Mouse (Mus musculus) adrenal gland (tissue): Measurements from ENCODE around the gene Fam118b.

Source experiments
- intact Hi-C: fragments of 180-260 bp; cut with DNase I; formaldehyde crosslinking; loops from one replicate; pipeline ENCODE4 v1.15.1; 2025

The Fam118b gene

DNA sequence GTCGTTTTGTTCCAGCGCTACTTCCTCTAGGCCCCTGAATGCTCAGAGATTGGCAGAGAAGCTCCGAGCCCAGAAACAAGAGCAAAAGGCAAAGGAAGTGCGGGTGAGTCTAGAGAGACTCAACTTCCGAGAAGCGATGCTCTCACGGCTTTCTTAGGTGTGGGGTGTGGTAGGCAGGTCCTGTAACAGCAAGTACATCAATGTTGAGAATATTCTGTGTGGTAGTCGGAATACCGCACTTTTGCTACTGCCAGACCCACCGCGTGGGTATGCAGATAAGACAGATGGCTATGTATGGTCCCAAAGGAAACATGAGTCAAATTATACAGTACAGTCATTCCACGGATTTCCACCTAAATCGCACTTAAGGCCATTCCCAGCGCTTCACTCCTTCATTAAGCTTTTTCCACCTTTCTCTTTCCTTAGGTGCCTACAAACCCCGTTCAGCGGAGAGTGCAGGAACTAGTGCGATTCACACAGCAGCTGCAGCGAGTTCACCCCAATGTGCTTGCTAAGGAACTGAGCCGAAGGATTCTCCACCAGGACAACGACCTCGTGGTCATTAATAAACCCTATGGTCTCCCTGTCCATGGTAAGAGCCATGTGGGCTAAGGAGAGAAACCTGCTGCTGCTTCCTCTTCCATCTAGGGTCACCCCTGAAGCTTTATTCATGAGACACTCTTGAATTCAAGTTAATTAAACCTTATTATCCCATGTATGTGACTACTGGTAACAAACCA lies 541 bp upstream of the Fam118b start:
- intact Hi-C loops: loop anchor here (5.0 kb wide), 1 partner anchor 56 kb away; the partner anchor contains the start of gene Foxred1

DNA sequence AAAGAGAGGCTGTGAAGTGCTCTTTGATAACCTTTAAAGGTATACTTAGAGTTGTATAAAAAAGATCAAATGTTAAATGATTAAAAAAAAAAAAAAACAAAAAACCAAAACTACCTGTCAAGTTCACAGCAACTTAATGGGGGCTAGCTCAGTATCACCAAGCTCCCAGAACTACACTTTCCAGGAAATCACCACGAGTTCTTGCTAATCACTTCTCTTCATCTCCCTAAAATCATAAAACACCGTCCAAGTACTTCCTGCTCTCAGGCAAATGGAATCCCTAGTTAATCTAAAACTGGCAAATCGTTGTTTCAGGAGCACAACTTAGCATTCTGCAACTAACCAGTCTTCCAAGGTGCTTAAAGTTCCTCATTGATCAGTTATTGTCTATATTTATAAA lies 3.1 kb downstream of the Fam118b start:
- intact Hi-C loops: no loop called here

DNA sequence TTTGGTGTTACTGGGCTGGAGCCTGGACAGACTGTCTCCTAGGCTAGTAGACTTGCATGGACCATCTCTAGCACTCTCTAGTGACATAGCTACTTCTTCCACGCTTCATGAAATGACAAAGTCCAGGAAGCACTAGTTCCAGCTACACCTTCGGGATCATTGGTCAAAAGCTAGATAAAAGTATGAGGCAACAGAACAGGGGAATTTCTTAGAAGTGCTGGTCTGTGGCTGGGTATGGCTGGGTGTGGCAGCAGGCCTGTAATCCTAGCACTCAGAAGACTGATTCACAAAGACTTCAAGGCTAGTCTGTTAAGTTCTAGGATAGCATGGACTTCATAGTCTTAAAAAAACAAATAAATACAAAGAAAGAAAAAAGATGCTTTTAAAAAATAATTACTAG lies 4.2 kb downstream of the Fam118b start:
- intact Hi-C loops: no loop called here

DNA sequence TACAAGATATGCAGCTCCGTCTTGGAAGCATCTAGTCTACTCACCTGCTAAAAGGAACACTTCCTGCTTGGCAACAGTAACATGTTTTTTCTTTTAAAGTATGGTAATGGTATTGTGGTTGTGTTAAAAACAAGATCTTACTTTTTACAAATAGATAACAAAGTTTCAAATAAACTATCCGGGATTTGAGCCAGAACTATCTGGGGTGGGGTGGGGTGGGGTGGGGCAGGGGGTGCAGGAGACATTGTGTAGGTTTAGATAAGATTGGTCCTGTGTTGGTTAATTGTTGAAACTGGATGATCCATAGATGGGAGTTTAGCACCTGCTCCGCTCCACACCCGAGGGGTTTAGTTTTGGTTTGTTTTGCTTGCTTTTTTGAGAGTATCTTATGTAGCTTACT lies 5.2 kb downstream of the Fam118b start:
- intact Hi-C loops: no loop called here

DNA sequence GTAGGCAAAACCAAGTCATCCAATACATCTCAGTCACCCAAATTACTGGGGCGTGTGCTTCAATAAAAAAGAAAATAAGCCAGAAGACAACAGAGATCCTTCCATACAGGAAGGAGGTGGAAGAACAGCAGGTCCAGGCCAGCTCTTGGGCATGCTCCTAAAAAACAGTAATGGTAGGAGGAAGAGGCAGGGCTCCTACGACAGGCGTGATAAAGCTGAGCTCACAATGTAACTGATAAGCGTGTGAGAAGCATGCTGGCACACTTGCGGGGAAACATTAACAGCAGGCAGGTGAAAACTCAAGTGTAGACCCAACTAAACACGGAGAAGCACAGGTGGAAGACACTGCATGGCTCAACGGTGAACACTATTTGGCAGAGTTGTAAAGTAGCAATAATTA lies 10.2 kb downstream of the Fam118b start:
- intact Hi-C loops: no loop called here

DNA sequence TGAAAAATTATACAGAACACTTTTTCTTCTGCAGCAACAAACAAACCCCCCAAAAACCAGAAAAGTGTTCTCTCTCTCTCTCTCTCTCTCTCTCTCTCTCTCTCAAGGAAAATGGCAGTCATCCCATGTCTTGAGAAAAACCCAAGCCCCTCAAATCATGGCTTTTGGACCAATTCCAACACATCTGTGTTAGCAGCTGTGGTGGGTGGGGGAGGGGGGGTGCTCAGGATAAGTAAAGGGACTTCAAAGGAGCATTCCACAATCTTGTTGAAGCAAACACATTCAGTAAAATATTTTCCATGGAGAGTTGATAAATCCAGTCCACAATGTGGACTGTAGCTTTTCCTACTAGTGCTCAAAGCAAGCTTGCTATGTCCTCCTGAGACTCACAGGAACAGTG lies 18.1 kb downstream of the Fam118b start:
- intact Hi-C loops: no loop called here

DNA sequence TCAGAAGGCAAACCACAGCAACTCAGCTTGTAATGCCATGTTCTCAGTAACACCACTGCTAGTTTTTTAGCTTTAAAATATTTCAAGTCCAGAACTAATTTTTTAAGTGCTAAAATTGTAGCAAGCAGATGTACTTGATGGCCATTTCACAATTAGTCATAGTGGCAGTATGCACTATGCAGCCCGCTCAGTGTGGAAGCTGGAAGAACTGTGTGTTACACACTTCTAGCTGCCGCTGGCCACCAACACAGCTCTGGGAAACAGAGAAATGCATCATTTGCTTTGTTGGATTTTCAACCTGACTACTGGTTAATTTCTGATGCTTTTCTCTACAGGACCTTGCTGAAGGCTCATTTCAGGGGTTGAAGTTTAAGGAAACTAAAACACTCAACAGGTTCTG lies 20.2 kb downstream of the Fam118b start:
- intact Hi-C loops: no loop called here

DNA sequence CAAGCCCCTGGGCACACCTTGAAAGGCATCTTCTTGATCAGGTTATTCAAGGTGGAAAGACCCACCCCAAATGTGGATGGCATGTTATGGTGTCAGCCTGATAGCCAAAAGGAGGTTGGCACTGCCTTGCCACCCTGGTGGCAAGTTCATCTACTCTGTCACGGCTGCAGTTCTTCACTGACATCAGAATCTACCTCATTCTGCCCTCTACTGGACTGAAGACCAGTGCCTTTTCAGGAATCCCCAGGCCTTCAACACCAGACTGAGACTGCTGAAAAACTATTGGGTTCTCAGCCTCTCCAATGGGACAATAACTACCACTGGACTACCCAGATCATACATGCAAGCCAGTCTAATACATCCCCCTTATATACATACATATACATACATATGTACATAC lies 27.9 kb downstream of the Fam118b start:
- intact Hi-C loops: no loop called here

DNA sequence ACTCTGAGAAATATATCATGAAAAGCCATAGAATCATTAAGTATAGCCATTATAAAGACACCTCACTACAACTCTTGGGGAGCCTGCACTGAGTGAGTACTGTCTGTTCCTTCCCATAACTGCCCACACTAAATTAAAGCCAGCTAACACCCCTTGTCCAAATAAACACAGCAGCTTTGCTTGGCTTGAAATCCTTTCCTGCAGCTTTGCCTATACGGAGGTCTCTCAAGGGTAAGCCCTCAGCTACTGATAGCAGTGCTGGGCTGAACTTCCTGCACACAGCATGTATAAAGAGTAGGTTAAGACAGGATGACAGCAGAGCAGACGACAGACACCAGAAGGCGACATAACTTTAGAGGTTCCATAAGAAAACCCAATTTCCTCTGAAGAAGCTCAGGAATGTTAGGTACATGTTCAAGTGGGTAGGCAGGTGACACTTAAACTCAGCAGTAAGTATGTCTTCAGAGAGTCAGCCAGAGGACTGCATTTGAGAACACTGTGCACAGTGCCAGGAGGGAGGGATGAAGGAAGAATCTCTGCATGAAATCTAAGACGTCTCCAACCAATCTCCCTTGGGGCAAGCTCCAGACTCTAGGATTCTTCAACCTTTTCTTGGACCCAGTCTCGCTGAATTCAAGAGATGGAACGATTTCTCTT lies 28.6 kb downstream of the Fam118b start:
- intact Hi-C loops: no loop called here

DNA sequence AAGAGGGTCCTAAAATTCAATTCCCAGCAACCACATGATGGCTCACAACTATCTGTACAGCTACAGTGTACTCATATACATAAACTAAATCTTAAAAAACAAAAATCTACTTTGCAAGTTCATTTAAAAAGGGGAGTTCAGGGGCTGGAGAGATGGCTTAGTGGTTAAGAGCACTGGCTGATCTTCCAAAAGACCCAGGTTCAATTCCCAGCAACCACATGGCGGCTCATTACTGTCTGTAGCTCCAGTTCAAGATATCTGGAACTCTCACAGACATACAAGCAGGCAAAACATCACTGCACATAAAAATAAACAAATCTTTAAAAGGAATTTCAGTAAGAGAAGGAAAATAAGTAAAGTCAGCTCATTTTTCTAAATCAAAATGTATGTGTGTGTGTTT lies 29.2 kb downstream of the Fam118b start:
- intact Hi-C loops: no loop called here

DNA sequence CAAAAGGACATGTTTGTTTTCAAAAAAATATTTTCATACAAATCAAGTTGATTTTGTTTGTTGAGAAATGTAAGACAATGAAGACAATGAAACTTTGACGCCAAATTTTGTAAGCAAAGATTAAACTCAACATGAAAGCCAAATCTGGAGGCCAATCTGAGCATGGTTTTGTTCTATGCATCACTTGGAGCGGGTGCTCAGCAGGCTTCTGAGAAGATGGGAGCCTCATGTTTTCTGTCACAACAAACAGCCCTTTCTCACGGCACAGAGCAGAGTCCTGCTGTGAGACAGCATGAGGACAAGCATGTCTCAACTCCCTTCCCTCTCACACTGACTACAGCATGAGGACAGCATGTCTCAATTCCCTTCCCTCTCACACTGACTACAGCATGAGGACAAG lies 31.6 kb downstream of the Fam118b start:
- intact Hi-C loops: no loop called here

DNA sequence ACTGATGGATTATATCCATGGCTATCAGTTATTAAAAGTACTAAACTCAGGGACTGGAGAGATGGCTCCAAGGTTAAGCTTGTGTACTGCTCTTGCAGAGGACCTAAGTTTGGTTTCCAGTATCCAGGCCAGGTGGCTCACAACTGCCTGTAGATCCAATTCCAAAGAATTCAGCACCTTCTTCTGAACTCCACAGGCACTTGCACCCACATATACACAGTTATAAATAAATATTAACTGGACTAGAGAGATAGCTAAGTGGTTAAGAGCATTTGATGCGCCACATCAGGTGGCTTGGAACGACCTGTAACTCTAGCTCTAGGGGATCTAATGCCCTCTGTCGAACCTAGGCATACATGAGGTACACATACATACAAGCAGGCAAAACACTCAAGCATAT lies 38.9 kb downstream of the Fam118b start:
- intact Hi-C loops: no loop called here

DNA sequence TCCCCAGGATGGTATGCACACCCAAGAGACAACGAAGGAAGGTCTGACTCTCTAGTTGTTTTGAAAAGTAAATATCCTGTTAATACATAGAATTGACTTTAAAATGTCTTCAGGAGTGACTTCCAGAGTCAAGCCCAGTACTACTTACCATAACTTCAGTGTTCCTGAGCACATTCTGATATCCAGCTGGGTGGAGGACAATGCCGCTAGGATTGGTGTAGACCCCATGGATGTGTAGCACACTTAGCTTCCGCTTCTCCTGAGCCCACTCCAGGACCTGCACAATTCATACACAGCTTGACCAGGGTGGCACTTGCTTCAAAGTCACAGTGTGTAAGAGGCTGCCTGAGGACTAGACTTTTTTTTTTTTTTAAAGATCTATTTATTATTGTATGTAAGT lies 44.1 kb downstream of the Fam118b start:
- intact Hi-C loops: no loop called here

DNA sequence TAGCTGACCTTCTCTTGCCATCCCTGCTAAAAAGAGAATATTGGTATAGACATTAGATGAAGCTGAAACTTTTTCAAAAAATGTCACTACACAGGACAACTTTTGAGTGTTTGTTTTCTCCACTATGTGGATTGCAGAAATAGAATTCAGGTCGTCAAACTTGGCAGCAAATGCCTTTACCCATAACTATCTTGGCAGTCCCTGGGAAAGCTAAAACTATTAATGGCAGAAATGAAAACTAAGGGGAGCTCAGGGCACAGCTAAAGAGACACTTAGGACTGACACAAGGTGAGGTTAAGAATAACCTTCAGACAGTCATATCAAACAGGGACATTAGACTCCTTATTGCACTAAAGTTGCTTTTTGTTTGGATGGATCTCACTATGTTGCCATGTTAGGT lies 49.6 kb downstream of the Fam118b start:
- intact Hi-C loops: no loop called here

DNA sequence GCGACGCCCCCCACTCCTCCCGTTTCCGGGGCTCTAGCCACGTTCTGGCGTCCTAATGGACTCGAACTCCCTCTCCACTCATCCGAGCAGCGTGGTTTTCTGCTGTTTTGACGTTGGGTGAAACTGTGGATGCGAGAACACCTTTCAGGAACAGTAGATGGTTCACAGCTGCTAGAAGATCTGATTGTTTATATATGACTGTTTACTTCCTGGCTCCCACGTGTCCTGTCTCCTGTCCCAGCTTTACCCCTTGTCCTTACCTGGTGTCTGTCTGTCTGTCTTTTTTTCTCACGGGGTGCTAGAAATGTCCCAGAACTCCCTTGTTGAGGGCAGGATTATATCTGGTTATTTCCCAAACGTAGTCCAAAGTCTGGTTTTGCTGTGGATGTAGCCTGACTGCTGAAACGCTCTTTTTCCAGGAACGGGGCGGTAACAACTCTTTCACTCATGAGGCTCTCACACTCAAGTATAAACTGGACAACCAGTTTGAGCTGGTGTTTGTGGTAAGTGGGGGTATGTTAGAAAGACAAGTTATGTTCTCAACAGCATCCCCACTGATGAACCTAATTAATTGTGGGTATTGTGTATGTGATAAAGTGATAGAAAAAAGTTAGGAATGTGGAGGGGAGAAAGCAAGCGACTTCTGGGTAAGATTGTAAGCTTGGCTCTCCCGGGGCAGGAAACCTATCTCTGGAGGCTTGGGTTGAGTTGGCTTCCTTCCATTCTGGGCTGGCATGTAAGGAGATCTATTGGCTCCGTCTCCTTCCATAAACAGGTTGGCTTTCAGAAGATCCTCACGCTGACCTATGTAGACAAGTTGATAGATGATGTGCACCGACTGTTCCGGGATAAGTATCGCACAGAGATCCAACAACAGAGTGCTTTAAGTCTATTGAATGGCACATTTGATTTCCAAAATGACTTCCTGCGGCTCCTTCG lies 55.8 kb downstream of the Fam118b start:
- intact Hi-C loops: loop anchor here (5.0 kb wide), 1 partner anchor 55 kb away; the partner anchor contains the start of genes Fam118b and Rpusd4

DNA sequence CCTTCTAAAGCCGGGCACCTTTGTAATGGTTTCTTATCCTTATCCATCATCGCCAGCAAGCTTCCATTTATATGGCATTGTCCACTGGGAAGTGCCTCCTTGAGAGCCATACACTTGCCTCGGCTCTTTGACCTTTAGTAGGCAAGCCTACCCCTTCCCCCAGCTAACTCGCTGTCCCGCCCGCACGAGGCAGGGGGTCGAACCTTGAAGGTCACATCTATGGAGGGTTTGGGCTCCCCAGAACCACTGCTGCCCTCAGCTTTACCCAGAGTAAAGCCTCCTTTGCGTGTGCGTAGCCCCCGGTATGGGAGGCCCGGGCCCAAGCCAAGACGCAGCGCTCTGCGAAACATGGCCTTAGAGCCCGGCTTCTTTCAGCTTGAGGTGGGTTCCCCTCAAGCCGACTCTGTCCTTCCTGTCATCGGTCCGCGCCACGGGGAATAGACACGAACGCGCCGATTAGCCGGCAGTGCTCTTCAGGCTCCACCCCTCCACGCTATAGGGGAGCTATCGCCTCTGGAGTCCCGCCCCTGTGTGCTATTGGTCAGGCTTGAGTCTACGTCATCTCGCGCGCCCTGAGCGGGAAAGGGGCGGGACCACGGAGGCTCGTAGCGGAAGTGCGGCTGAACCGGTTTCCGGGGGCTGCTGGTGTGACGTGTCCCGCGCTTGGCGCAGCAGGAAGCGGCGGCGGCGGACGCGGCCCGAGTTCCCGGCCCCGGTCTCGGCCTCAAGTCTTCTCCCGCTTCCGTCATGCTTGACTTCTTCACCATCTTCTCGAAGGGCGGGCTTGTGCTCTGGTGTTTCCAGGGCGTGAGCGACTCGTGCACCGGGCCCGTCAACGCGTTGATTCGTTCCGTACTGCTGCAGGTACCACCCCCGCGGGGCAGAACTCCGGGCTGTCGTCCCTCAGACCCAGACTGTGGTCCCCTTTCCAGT lies 56.8 kb downstream of the Fam118b start, which contains the start of gene Foxred1:
Gene Foxred1 (minus strand): TSS at position 514 of the 933 bp plus-strand sequence.
- intact Hi-C loops: loop anchor here (5.0 kb wide), 1 partner anchor 56 kb away; the partner anchor contains the start of genes Fam118b and Rpusd4

DNA sequence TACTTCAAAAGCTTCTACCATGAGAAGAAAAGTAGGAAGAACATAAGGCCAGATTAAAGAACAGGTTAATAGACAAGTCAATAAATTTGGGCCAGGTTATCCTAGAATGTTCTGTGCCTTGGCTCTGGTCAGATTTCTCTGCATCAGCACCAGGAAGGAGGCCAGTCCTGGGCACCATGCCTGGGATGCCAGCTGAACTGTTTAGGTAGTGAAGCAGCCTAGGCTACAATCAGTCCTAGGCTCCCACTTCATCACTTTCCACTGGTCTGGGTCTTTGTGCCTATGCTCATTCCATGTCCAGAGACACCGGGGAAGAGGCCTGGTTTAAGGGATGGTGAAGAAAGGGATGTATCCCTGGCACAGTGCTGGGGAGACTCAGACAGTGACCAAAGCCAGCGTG lies 63.2 kb downstream of the Fam118b start:
- intact Hi-C loops: no loop called here

DNA sequence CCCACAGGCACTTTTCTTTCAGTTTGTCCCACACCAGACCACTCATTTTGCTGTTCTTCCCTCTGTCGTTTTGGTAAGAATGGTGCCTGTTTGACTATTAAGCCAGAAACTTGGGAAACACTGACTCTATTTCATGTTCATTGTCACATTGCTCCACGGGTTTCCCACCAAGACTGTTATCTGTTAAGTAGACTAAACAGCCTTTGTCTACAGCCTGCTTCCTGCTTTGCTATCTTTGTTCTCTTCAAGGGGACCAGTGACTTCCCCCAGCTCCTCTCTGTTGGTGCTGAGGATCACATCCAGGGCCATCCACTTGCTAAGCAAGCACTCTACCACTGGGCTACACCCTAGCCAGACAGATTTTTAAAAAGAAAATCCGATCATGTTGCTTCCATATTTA lies 64.1 kb downstream of the Fam118b start:
- intact Hi-C loops: no loop called here

DNA sequence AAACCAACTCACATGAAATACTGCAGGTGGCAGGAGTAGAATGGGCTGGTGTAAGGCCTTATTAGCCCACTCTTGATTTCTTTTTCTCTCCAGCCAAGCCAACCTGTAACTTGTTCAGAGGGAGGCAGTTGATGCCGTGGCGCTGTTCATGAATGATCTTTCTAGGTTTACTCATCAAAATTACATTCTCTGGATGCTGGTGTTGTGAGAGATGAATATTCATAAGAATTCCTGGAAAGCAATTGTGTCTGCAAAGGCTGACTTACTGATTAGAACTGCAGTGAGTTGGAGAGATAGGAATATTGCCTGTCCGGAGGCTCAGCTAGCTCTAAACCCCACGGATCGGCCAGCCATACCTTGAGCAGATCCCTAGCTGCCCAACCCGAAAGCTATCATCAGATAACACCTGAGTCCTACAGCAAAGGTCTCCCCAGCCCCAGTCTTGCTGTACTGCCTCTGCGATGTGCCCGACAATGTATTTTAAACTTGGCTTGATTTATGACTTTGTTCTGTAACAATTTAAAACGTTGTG lies 67.0 kb downstream of the Fam118b start:
- intact Hi-C loops: no loop called here

DNA sequence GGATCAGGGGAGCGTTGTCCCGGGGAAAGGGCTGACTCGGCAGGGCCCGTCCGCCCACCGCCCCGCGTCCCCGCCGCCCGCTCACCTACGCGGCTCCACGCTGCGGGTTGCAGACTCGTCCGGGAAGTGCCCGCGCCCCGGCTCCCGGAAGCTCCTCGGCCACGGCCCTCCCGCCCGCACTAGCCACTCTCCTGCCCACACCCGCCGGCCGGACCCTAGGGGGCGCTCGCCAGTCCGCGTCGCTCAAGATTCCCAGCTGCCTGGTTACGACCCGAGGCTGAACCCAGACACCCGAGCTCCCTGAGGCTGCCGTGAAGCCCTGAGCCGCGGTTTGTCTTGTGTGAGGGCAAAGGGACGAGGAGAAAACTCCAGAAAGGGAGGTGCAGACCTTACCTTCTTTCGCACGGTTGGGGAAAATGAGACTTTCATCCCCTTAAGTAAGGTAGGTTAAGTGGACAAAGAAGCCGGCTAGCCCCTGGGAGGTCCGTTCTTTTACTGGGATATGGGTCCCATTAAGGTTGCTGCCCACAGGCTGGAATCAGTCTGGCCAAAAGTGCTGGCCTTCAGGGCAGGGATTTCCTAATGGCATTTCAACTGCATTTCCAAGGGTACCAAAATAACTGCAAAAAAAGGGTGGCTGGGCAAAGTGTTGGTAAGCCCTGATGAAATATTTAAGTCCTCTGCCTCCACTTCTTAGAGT lies 67.7 kb downstream of the Fam118b start, which contains the start of the genes Srpr and Tirap:
Gene Srpr (plus strand): TSS at position 404 of the 700 bp plus-strand sequence.
Gene Tirap (minus strand): TSS at position 520 of the 700 bp plus-strand sequence.
- intact Hi-C loops: no loop called here
